Mouse (Mus musculus): ENCODE measurements at regions not wholly inside any gene's neighbourhood (a gene's known extent, or its start where the extent isn't known, plus 50 kb on each side); places are given as distances from the start of the nearest gene placed in this dataset.
A peak's percentile ranks its signal among the peaks of the same experiment; 100 is the strongest.
"Not testable (repeated sequence)": the region's sequence is repeated elsewhere in the genome, so short reads cannot be mapped to it uniquely, and the experiment has no call there.

- not testable (repeated sequence) for DNase-seq
These were observed 207.6 kb downstream of the Snurf start for GRCm38 (mm10) chr7:59797212-59797611.

- not testable (repeated sequence) for DNase-seq
These were observed 235.1 kb downstream of the Snurf start for GRCm38 (mm10) chr7:59769749-59770148.

GRCm38 (mm10) chr7:59768641-59769040 lies 236.2 kb downstream of the Snurf start:
- not testable (repeated sequence) for DNase-seq

GRCm38 (mm10) chr7:59767325-59767724 lies 237.5 kb downstream of the Snurf start:
- DNase-seq = peak; percentile 4
